Mouse (Mus musculus) adrenal gland, postnatal 0 days (tissue): Measurements from ENCODE around the gene Armc2. TPM values are rescaled to one million over a fixed set of nuclear protein-coding genes. Genes with fewer than 3 reads are reported as not detected.

Experiments
- polyA plus RNA-seq: library from polyadenylated mRNA; unstranded; fragments of >200 nt; fragmentation: Nextera tagmentation; extraction: Ambion mirVana; gene quantifications from 2 replicates; pipeline ENCODE4 v1.2.1, GENCODE M21; 2015

Armc2 gene
- 4.3 and 8.1 TPM in 2 replicates for polyA plus RNA-seq

DNA sequence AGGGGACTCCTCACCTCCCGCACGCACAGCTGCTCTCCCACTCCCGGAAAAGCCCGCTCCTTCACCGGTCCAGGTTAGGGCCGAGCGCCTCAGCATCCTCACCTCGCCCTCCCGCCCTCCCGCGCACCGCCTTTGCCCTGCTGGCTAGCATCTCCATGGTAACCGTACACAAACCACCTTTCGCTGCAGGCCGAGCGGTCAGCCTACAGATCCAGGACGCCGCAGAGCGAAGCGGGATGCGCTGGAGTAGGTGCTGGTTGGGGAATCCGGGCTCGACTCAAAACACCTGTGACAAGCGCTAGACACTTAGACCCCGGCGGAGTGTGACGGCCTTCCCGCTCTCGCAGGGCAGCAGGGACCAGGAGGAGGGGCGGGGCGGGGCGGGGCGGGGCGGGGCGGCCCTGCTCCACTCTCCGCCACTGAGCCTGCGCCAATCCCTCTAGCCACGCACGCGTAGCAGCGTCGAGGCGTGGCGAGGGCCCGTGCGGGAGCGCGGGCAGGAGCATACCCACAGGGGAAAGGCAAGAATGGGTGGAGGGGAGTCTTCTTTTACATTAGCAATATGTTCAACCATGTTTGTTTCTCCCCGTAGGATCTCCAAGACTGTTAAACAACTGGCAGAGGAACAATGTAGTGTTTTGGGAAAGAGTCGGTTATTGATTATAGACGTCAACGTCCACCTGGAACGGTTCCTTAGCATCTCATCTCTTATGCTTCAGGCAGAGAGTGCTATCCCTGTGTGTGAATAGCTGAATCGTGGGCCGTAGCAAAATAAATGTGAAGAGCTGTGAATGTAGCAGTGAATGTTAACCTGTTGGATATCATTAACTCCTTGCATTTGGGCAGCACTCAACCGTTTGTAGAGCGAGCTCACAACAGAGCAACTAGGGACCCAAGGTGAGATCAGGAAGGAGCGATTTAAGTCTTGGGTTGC lies at the start of gene Armc2:
Gene Armc2 (minus strand): TSS at position 427 of the 934 bp plus-strand sequence.

Other genes starting within 250 kb of the Armc2 start
- 9.9 and 15.6 TPM in 2 replicates for gene Cep57l1, start 208.6 kb downstream of the Armc2 start, polyA plus RNA-seq
- 51.8 and 56.7 TPM in 2 replicates for gene Sesn1, start 208.5 kb downstream of the Armc2 start, polyA plus RNA-seq